Mouse (Mus musculus) heart, embryonic 16.5 days (tissue): Measurements from ENCODE around the gene Ccnl2. TPM values are rescaled to one million over a fixed set of nuclear protein-coding genes. Genes with fewer than 3 reads are reported as not detected.

ENCODE experiments used
- ATAC-seq: fragments of 200-750 bp; cut with Nextera tagmentation; replicated peaks from 2 replicates; pipeline ENCODE4 v1.8.0; 2017; ENCODE audit warnings: moderate number of reproducible peaks; ENCODE audit not compliant: insufficient read depth, low FRiP score; ENCODE audit errors: extremely low read depth
- H3K27ac ChIP-seq: fragments of 300-500 bp; sonication (generic); 2 replicates; pipeline ENCODE4 v1.5.1; 2014; ENCODE audit warnings: mild to moderate bottlenecking, low read length, control low read depth, moderate library complexity
- H3K27me3 ChIP-seq: fragments of 300-500 bp; sonication (generic); 2 replicates; pipeline ENCODE4 v1.6.1; 2014; ENCODE audit warnings: low read length, mixed read lengths; ENCODE audit not compliant: control insufficient read depth, insufficient read depth
- H3K36me3 ChIP-seq: fragments of 300-500 bp; sonication (generic); 2 replicates; pipeline ENCODE4 v1.6.1; 2014; ENCODE audit not compliant: control insufficient read depth, insufficient read depth
- H3K4me1 ChIP-seq: fragments of 300-500 bp; sonication (generic); 2 replicates; pipeline ENCODE4 v1.6.1; 2014; ENCODE audit warnings: low read length, mixed read lengths; ENCODE audit not compliant: control insufficient read depth, insufficient read depth
- H3K4me2 ChIP-seq: fragments of 300-500 bp; sonication (generic); 2 replicates; pipeline ENCODE4 v1.6.1; 2014; ENCODE audit warnings: low read depth, mild to moderate bottlenecking, control low read depth, low read length
- H3K4me3 ChIP-seq: fragments of 300-500 bp; sonication (generic); 2 replicates; pipeline ENCODE4 v1.5.1; 2014; ENCODE audit warnings: mild to moderate bottlenecking, control low read depth, low read length
- H3K9ac ChIP-seq: fragments of 300-500 bp; sonication (generic); 2 replicates; pipeline ENCODE4 v1.6.1; 2014; ENCODE audit warnings: low read length, control low read depth
- H3K9me3 ChIP-seq: fragments of 300-500 bp; sonication (generic); replicated peaks from 2 replicates; pipeline ENCODE4 v1.6.1; 2016; ENCODE audit warnings: low read length; ENCODE audit not compliant: control insufficient read depth
- WGBS: fragments of 180-500 bp; shearing (Covaris S2); extraction: QIAGEN DNeasy Blood & Tissue Kit; methylation state at CpG from one replicate; pipeline ENCODE4 v1.1.7; 2014; 5-methylcytosine and 5-hydroxymethylcytosine counted together
- polyA plus RNA-seq: library from polyadenylated mRNA; unstranded; fragments of >200 nt; fragmentation: Nextera tagmentation; extraction: Ambion mirVana; gene quantifications from 2 replicates; pipeline ENCODE4 v1.2.1, GENCODE M21; 2015

Ccnl2 gene
- polyA plus RNA-seq, 1 experiment from 2014 or later, result 129 TPM

GRCm38 (mm10) chr4:155840076-155841002 is 28.1 kb downstream of the Ccnl2 start:
- Histone ChIP-seq H3K36me3 (no peaks in the 10 kb centered on the region), H3K9ac (peak overlapping the region; percentile 68), H3K4me2 (peak overlapping the region; percentile 72), H3K9me3 (0 out of 2 replicates have a peak, but pooled peaks cover 2% of the 10 kb centered on the region), H3K4me1 (peaks cover 31% of the 10 kb centered on the region), H3K27ac (peak overlapping the region; percentile 80), H3K27me3 (peaks cover 3% of the 10 kb centered on the region; the same call in 1 of the 2 replicates), H3K4me3 (peak overlapping the region; percentile 52)
- WGBS, result 15% methylated on average over 8 of the region's 8 CpGs
- no peak for ATAC-seq

- WGBS, result under 1% methylated on average over 32 of the region's 32 CpGs
- H3K4me3 ChIP-seq, result peak overlapping the region; percentile 52
- H3K27ac ChIP-seq, result 0 out of 2 replicates have a peak overlapping the region, but pooled peaks have one; percentile 80
- peak; percentile 4 for ATAC-seq
- H3K9ac ChIP-seq, result peak overlapping the region; percentile 68
- peak overlapping the region; percentile 72 for H3K4me2 ChIP-seq
- H3K36me3 ChIP-seq, result no peaks in the 10 kb centered on the region
- H3K9me3 ChIP-seq, result 0 out of 2 replicates have a peak, but pooled peaks cover 2% of the 10 kb centered on the region
- peaks cover 31% of the 10 kb centered on the region for H3K4me1 ChIP-seq
- H3K27me3 ChIP-seq, result peaks cover 3% of the 10 kb centered on the region; the same call in 1 of the 2 replicates
These were observed 28.7 kb downstream of the Ccnl2 start for GRCm38 (mm10) chr4:155841003-155841454.

DNA sequence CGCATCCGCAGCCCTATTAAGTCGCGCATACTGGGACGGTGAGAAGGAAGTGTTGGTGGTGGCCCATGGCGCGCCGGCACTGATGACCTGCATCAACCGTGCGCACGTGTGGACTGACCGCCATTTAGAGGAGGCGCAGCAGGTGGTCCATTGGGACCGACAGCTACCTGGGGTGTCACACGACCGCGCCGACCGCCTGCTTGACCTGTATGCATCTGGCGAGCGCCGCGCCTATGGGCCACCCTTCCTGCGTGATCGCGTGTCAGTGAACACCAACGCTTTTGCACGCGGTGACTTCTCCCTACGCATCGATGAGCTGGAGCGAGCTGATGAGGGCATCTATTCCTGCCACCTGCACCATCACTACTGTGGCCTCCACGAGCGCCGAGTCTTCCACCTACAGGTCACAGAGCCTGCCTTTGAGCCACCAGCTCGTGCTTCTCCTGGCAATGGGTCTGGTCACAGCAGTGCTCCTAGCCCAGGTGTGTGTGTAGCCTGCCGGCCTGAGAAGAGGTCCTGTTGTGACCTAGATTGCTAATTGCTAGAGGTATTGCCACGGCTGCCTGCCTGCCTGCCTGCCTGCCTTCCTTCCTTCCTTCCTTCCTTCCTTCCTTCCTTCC is 29.5 kb downstream of the Ccnl2 start:
- peaks cover 34% of the 10 kb centered on the region for H3K4me1 ChIP-seq
- H3K27me3 ChIP-seq, result peaks cover 3% of the 10 kb centered on the region; the same call in 1 of the 2 replicates
- no peaks in the 10 kb centered on the region for H3K36me3 ChIP-seq
- peak overlapping the region; percentile 72 for H3K4me2 ChIP-seq
- no peak overlapping the region for H3K9ac ChIP-seq
- 48% methylated on average over 38 of the region's 38 CpGs for WGBS
- peak overlapping the region; percentile 52; the same call in 1 of the 2 replicates for H3K4me3 ChIP-seq
- H3K9me3 ChIP-seq, result 0 out of 2 replicates have a peak, but pooled peaks cover under 1% of the 10 kb centered on the region
- ATAC-seq, result no peak
- no peak overlapping the region for H3K27ac ChIP-seq

GRCm38 (mm10) chr4:155843231-155843630 is 30.9 kb downstream of the Ccnl2 start:
- Histone ChIP-seq H3K36me3 (no peaks in the 10 kb centered on the region), H3K9ac (no peak overlapping the region), H3K4me3 (no peak overlapping the region), H3K27ac (no peak overlapping the region), H3K9me3 (no peaks in the 10 kb centered on the region), H3K27me3 (peaks cover 3% of the 10 kb centered on the region; the same call in 1 of the 2 replicates), H3K4me2 (no peak overlapping the region), H3K4me1 (peaks cover 26% of the 10 kb centered on the region)
- ATAC-seq, result no peak
- 89% methylated on average over 5 of the region's 5 CpGs for WGBS

DNA sequence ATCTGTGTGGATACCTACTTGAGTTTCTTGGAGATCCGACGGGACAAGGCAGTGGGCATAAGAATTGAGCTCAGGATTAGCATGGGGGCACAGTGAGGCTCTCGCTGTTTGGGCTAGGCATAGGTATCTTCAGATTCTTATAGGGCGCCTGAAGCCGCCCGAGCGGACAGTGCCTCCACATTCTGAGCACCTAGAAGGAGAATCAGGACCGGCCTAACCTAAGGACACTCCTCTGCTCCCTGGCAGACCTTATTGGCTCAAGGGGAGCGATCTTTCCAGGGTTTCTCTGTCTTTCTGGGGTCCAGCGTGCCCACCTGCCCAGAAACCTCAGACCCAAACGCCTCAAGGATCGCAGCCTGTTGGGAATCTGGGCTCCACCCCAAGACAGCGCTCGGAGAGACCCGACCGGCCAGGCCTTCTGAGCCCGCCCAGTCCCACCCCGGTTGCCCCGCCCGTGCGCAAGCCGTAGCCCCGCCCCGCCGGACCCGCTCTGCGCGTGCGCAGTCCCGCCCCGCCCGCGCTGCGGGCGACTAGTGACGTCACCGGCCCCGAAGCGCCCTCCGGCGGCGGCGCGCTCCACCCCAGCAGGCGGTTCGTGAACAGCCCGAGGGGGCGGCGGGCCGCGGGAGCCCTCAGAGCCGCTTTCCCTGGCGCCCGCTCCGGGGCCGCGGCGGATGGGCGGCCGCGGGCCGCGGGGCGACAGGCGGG is 34.7 kb downstream of the Ccnl2 start, which contains the start of gene Dvl1:
Dvl1 (plus strand) TSS at position 532 of the 708 bp plus-strand sequence.
- no peaks in the 10 kb centered on the region for H3K27me3 ChIP-seq
- ATAC-seq, result peak; percentile 92
- no peaks in the 10 kb centered on the region for H3K9me3 ChIP-seq
- H3K4me1 ChIP-seq, result peaks cover 25% of the 10 kb centered on the region
- no peaks in the 10 kb centered on the region for H3K36me3 ChIP-seq
- peak within 1 kb of the TSS; percentile 91 for H3K9ac ChIP-seq
- H3K27ac ChIP-seq, result peak within 1 kb of the TSS; percentile 45; the same call in 1 of the 2 replicates
- peak within 1 kb of the TSS; percentile 92 for H3K4me2 ChIP-seq
- 2% methylated on average over 62 of the region's 65 CpGs for WGBS
- H3K4me3 ChIP-seq, result peak within 1 kb of the TSS; percentile 77

- ATAC-seq, result peak; percentile 51
- no peaks in the 10 kb centered on the region for H3K9me3 ChIP-seq
- peak overlapping the region; percentile 92 for H3K4me2 ChIP-seq
- H3K4me1 ChIP-seq, result peaks cover 25% of the 10 kb centered on the region
- H3K9ac ChIP-seq, result peak overlapping the region; percentile 91
- no peaks in the 10 kb centered on the region for H3K36me3 ChIP-seq
- peak overlapping the region; percentile 45; the same call in 1 of the 2 replicates for H3K27ac ChIP-seq
- H3K27me3 ChIP-seq, result no peaks in the 10 kb centered on the region
- 2% methylated on average over 63 of the region's 69 CpGs for WGBS
- H3K4me3 ChIP-seq, result peak overlapping the region; percentile 77
These were observed 35.5 kb downstream of the Ccnl2 start for GRCm38 (mm10) chr4:155847591-155848352.

GRCm38 (mm10) chr4:155848434-155849095 is 36.3 kb downstream of the Ccnl2 start:
- H3K4me1 ChIP-seq, result peaks cover 25% of the 10 kb centered on the region
- H3K9me3 ChIP-seq, result no peaks in the 10 kb centered on the region
- H3K9ac ChIP-seq, result peak overlapping the region; percentile 91
- H3K27me3 ChIP-seq, result no peaks in the 10 kb centered on the region
- H3K4me2 ChIP-seq, result peak overlapping the region; percentile 92
- H3K27ac ChIP-seq, result no peak overlapping the region
- H3K4me3 ChIP-seq, result peak overlapping the region; percentile 77
- H3K36me3 ChIP-seq, result no peaks in the 10 kb centered on the region
- ATAC-seq, result no peak
- 67% methylated on average over 7 of the region's 7 CpGs for WGBS
